Mouse (Mus musculus) cerebellum, adult 2 months (tissue): ENCODE data around the gene Dagla.

Experiments used
- CTCF ChIP-seq: fragments of 200-500 bp; IDR thresholded peaks from 2 replicates; pipeline ENCODE4 v1.5.1; 2011; ENCODE audit warnings: low read depth, mild to moderate bottlenecking, control low read depth, low read length, moderate library complexity, borderline replicate concordance; ENCODE audit not compliant: insufficient read depth
- POLR2A ChIP-seq: fragments of 200-500 bp; IDR thresholded peaks from 2 replicates; pipeline ENCODE4 v1.6.1; 2011; ENCODE audit warnings: low read length, control low read depth, borderline replicate concordance; ENCODE audit not compliant: insufficient read depth

GRCm38 (mm10) chr19:10278669-10279324 is 25.9 kb downstream of the Dagla start:
- TF ChIP-seq CTCF (no peak), POLR2A (no peak)
